Mouse (Mus musculus): ENCODE measurements around the gene Selenom. TPM values are rescaled to one million over a fixed set of nuclear protein-coding genes. Genes with fewer than 3 reads are reported as not detected.

Gene Selenom
- total and polyA plus RNA-seq, 3 experiments = 4.1 to 33.0 (median 7.1) TPM

GRCm38 (mm10) chr11:3537711-3538110 is 23.2 kb downstream of the Selenom start:
- H3K4me1 ChIP-seq (ENCODE audit: control insufficient read depth in 1 of 2, insufficient read depth in 2 of 2) = peaks cover 6 to 48% of the 10 kb centered on the region in 2 experiments
- H3K9me3 ChIP-seq (replicated peaks; ENCODE audit: low read length) = no peaks in the 10 kb centered on the region
- TF ChIP-seq TBP (conservative IDR thresholded peaks at IDR 0.05; ENCODE audit: low read depth, low read length) = no peak
- TF ChIP-seq IRF4 (IDR thresholded peaks at IDR 0.05; ENCODE audit: low read depth, low read length) = no peak
- no peak for TF ChIP-seq NELFE (IDR thresholded peaks at IDR 0.05; ENCODE audit: low read depth, low read length)
- no peak for TF ChIP-seq KAT2A (IDR thresholded peaks at IDR 0.05; ENCODE audit: insufficient replicate concordance, low read length)
- no peak for TF ChIP-seq ZC3H11A (IDR thresholded peaks at IDR 0.05; ENCODE audit: low read depth, low read length)
- TF ChIP-seq RCOR1 (conservative IDR thresholded peaks at IDR 0.05; ENCODE audit: low read depth, low read length) = no peak
- TF ChIP-seq RAD21 (IDR thresholded peaks at IDR 0.05; ENCODE audit: low read depth, low read length) = no peak
- TF ChIP-seq USF1 (IDR thresholded peaks at IDR 0.05; ENCODE audit: low read depth, low read length) = no peak
- no peak for TF ChIP-seq USF2 (conservative IDR thresholded peaks at IDR 0.05; ENCODE audit: low read depth, low read length)
- no peak for TF ChIP-seq JUN (IDR thresholded peaks at IDR 0.05; ENCODE audit: insufficient read depth, low read depth, low read length)
- TF ChIP-seq MAFK (IDR thresholded peaks at IDR 0.05; ENCODE audit: insufficient replicate concordance, low read length) = no peak
- no peak for TF ChIP-seq ZNF384 (IDR thresholded peaks at IDR 0.05; ENCODE audit: low read depth, low read length)
- no peak for TF ChIP-seq POLR2A (IDR thresholded peaks at IDR 0.05; ENCODE audit: low read depth, low read length)
- TF ChIP-seq MYC (IDR thresholded peaks at IDR 0.05; ENCODE audit: low read depth, low read length) = no peak
- no peak for TF ChIP-seq EP300 (IDR thresholded peaks at IDR 0.05; ENCODE audit: low read length)
- TF ChIP-seq SMC3 (IDR thresholded peaks at IDR 0.05; ENCODE audit: low read depth, low read length) = no peak
- no peaks in the 10 kb centered on the region for H3K27me3 ChIP-seq (replicated peaks)
- no peak overlapping the region for H3K4me3 ChIP-seq (replicated peaks in 1 of 3; ENCODE audit: low read depth in 2 of 3, low read length in 2 of 3, poor library complexity in 1 of 3)
- dilution Hi-C loops (cut with MboI; ENCODE audit: extremely low pct_ligation_motif_present, extremely low pct_unique_long_range_greater_than_20kb, low sequenced_read_pairs) = no loop called here
- no peak overlapping the region for H3K4me2 ChIP-seq (ENCODE audit: insufficient read depth, low read depth, poor library complexity, severe bottlenecking)
- H3K79me2 ChIP-seq (replicated peaks; ENCODE audit: control insufficient read depth, extremely low read depth, insufficient read depth, poor library complexity, severe bottlenecking) = no peaks in the 10 kb centered on the region
- in situ Hi-C loops (cut with MboI; ENCODE audit: low pct_ligation_motif_present, low pct_unique_long_range_greater_than_20kb, low sequenced_read_pairs) = loop anchor here (25.0 kb wide), 1 partner anchor 375 kb away; the partner anchor contains the start of gene Slc35e4
- H3K27ac ChIP-seq (ENCODE audit: insufficient read depth, low read depth) = no peak overlapping the region
- no peak overlapping the region for H3K9ac ChIP-seq (ENCODE audit: insufficient read depth, low read depth)
- no peak for DNase-seq (ENCODE audit: extremely low read depth)
- peaks cover 0 to 5% of the 10 kb centered on the region in 2 experiments for H3K36me3 ChIP-seq (replicated peaks in 1 of 2; ENCODE audit: control insufficient read depth in 1 of 2, insufficient read depth in 1 of 2, low read length in 1 of 2)

GRCm38 (mm10) chr11:3538341-3538740 is 23.9 kb downstream of the Selenom start:
- no peak for DNase-seq (ENCODE audit: extremely low read depth)
- dilution Hi-C loops (cut with MboI; ENCODE audit: extremely low pct_ligation_motif_present, extremely low pct_unique_long_range_greater_than_20kb, low sequenced_read_pairs) (no loop called here), in situ Hi-C loops (cut with MboI; ENCODE audit: low pct_ligation_motif_present, low pct_unique_long_range_greater_than_20kb, low sequenced_read_pairs) (loop anchor here (25.0 kb wide), 1 partner anchor 374 kb away; the partner anchor contains the start of gene Slc35e4)
- TF ChIP-seq EP300 (IDR thresholded peaks at IDR 0.05; ENCODE audit: low read length) (no peak), TBP (conservative IDR thresholded peaks at IDR 0.05; ENCODE audit: low read depth, low read length) (no peak), TCF12 (IDR thresholded peaks at IDR 0.05; ENCODE audit: low read depth, low read length) (no peak)
- Histone ChIP-seq H3K4me3 (replicated peaks in 1 of 3; ENCODE audit: low read depth in 2 of 3, low read length in 2 of 3, poor library complexity in 1 of 3) (peak overlapping the region; percentile 53 to 68 (median 56)), H3K9ac (ENCODE audit: insufficient read depth, low read depth) (peak overlapping the region; percentile 75), H3K36me3 (replicated peaks in 1 of 2; ENCODE audit: control insufficient read depth in 1 of 2, insufficient read depth in 1 of 2, low read length in 1 of 2) (peaks cover 0 to under 1% of the 10 kb centered on the region in 2 experiments), H3K9me3 (replicated peaks; ENCODE audit: low read length) (no peaks in the 10 kb centered on the region), H3K4me2 (ENCODE audit: insufficient read depth, low read depth, poor library complexity, severe bottlenecking) (peak overlapping the region; percentile 98), H3K27ac (ENCODE audit: insufficient read depth, low read depth) (no peak overlapping the region), H3K4me1 (ENCODE audit: control insufficient read depth in 1 of 2, insufficient read depth in 2 of 2) (peaks cover 6 to 52% of the 10 kb centered on the region in 2 experiments), H3K27me3 (replicated peaks) (no peaks in the 10 kb centered on the region), H3K79me2 (replicated peaks; ENCODE audit: control insufficient read depth, extremely low read depth, insufficient read depth, poor library complexity, severe bottlenecking) (no peaks in the 10 kb centered on the region)

All from CH12.LX (cell line).